Mouse (Mus musculus) stomach, embryonic 14.5 days (tissue): Measurements from ENCODE around the gene Syk. TPM values are rescaled to one million over a fixed set of nuclear protein-coding genes. Genes with fewer than 3 reads are reported as not detected.

Experiments used
- ATAC-seq: fragments of 200-750 bp; cut with Nextera tagmentation; 2 replicates; pipeline ENCODE4 v1.8.0; 2017; ENCODE audit warnings: low read depth, moderate TSS enrichment; ENCODE audit not compliant: insufficient number of reproducible peaks, insufficient read depth, low FRiP score
- H3K27ac ChIP-seq: fragments of 300-500 bp; sonication (generic); 2 replicates; pipeline ENCODE4 v1.5.1; 2014; ENCODE audit warnings: mild to moderate bottlenecking, low read length, moderate library complexity, mixed read lengths
- H3K27me3 ChIP-seq: fragments of 300-500 bp; sonication (generic); 2 replicates; pipeline ENCODE4 v1.6.1; 2014; ENCODE audit warnings: low read length, control low read depth, mixed read lengths; ENCODE audit not compliant: control insufficient read depth, insufficient read depth
- H3K36me3 ChIP-seq: fragments of 300-500 bp; sonication (generic); 2 replicates; pipeline ENCODE4 v1.6.1; 2014; ENCODE audit warnings: mild to moderate bottlenecking, control low read depth, low read length, moderate library complexity, mixed read lengths; ENCODE audit not compliant: control insufficient read depth, insufficient read depth
- H3K4me1 ChIP-seq: fragments of 300-500 bp; sonication (generic); 2 replicates; pipeline ENCODE4 v1.6.1; 2014; ENCODE audit warnings: low read length, control low read depth, mixed read lengths; ENCODE audit not compliant: control insufficient read depth, insufficient read depth
- H3K4me2 ChIP-seq: fragments of 300-500 bp; sonication (generic); replicated peaks from 2 replicates; pipeline ENCODE4 v1.6.1; 2014; ENCODE audit warnings: low read depth, low read length, control low read depth
- H3K4me3 ChIP-seq: fragments of 300-500 bp; sonication (generic); 2 replicates; pipeline ENCODE4 v1.5.1; 2014; ENCODE audit warnings: low read depth, low read length, control low read depth
- H3K9ac ChIP-seq: fragments of 300-500 bp; sonication (generic); replicated peaks from 2 replicates; pipeline ENCODE4 v1.6.1; 2014; ENCODE audit warnings: low read depth, mild to moderate bottlenecking, control low read depth, low read length, moderate library complexity, mixed read lengths
- H3K9me3 ChIP-seq: fragments of 300-500 bp; sonication (generic); 2 replicates; pipeline ENCODE4 v1.6.1; 2016; ENCODE audit warnings: low read depth, low read length, control low read depth; ENCODE audit not compliant: control insufficient read depth
- WGBS: fragments of 180-500 bp; shearing (Covaris S2); extraction: QIAGEN DNeasy Blood & Tissue Kit; methylation state at CpG from one replicate; pipeline ENCODE4 v1.1.7; 2014; 5-methylcytosine and 5-hydroxymethylcytosine counted together
- polyA plus RNA-seq: library from polyadenylated mRNA; unstranded; fragments of >200 nt; fragmentation: Nextera tagmentation; extraction: Ambion mirVana; gene quantifications from 2 replicates; pipeline ENCODE4 v1.2.1, GENCODE M21; 2014

Syk gene
- polyA plus RNA-seq, 1 experiment from 2014 or later = 3.7 TPM

DNA sequence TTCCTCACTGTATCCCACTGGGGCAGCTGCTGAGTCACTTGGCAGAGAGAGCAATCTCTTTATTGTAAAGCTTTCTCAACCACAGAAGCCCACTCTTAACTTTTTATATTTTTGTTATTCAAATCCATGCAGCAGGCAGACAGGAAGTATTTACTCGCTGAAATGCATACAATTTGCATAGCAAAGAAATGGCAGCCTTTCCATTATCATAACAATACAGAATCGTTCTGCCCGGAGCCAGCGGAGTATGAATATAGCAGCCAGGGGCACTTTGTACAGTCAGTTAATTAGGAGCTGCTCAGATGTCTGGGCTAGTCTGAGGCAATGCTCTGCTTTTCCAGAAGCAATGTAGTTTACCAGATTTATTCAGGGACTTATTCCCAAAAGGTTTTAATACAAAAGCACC, 20.8 kb upstream of the Syk start:
- Histone ChIP-seq H3K9ac (no peak overlapping the region), H3K4me1 (no peaks in the 10 kb centered on the region), H3K36me3 (no peaks in the 10 kb centered on the region), H3K27ac (no peak overlapping the region), H3K4me3 (no peak overlapping the region), H3K27me3 (no peaks in the 10 kb centered on the region), H3K9me3 (no peaks in the 10 kb centered on the region), H3K4me2 (no peak overlapping the region)
- ATAC-seq = no peak
- 60% methylated on average over 4 of the region's 4 CpGs for WGBS

GRCm38 (mm10) chr13:52565103-52565739, 17.8 kb upstream of the Syk start:
- no peak for ATAC-seq
- H3K9me3 ChIP-seq = no peaks in the 10 kb centered on the region
- no peak overlapping the region for H3K4me2 ChIP-seq
- H3K36me3 ChIP-seq = no peaks in the 10 kb centered on the region
- WGBS = 87% methylated on average over 18 of the region's 18 CpGs
- H3K27me3 ChIP-seq = no peaks in the 10 kb centered on the region
- no peak overlapping the region for H3K9ac ChIP-seq
- no peaks in the 10 kb centered on the region for H3K4me1 ChIP-seq
- H3K4me3 ChIP-seq = no peak overlapping the region
- H3K27ac ChIP-seq = no peak overlapping the region

DNA sequence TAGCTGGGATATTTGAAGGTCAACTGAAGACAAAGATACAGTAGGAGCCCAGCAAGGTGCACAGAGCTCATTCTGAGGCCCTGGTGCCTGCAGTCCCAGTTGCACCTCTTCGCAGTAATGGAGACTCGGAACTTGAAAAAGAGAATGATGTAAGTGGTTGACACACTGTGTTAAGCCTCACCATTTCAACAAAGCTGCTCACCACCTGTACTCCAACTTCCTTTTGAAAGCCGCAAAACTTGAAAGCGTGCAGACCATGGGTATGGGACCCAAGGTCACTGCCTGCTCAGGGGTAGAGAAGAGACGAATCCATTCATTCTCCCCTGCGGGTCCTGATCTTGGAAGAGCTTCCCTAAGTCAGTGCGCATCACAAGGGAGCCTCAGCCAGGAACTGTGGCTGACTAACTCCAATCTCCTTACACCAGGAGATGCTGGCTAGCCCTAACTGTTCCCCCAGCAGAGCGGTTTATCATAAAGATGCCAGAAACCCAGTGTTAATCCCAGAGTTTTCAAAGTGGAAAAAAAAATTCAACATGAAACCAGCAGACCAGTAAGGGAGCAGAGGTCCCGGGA, 16.7 kb upstream of the Syk start:
- Histone ChIP-seq H3K4me1 (no peaks in the 10 kb centered on the region), H3K9ac (no peak overlapping the region), H3K4me3 (no peak overlapping the region), H3K4me2 (no peak overlapping the region), H3K9me3 (no peaks in the 10 kb centered on the region), H3K27me3 (no peaks in the 10 kb centered on the region), H3K27ac (no peak overlapping the region), H3K36me3 (no peaks in the 10 kb centered on the region)
- WGBS = 88% methylated on average over 9 of the region's 9 CpGs
- no peak for ATAC-seq

- Histone ChIP-seq H3K9ac (no peak overlapping the region), H3K9me3 (no peaks in the 10 kb centered on the region), H3K27ac (no peak overlapping the region), H3K4me1 (no peaks in the 10 kb centered on the region), H3K4me2 (no peak overlapping the region), H3K36me3 (no peaks in the 10 kb centered on the region), H3K27me3 (no peaks in the 10 kb centered on the region), H3K4me3 (no peak overlapping the region)
- no peak for ATAC-seq
- 71% methylated on average over 7 of the region's 7 CpGs for WGBS
These were observed 16.2 kb upstream of the Syk start for GRCm38 (mm10) chr13:52566777-52567176.

GRCm38 (mm10) chr13:52569194-52569769, 13.7 kb upstream of the Syk start:
- Histone ChIP-seq H3K27ac (no peak overlapping the region), H3K36me3 (no peaks in the 10 kb centered on the region), H3K4me1 (no peaks in the 10 kb centered on the region), H3K9ac (no peak overlapping the region), H3K4me2 (no peak overlapping the region), H3K9me3 (no peaks in the 10 kb centered on the region), H3K27me3 (no peaks in the 10 kb centered on the region), H3K4me3 (no peak overlapping the region)
- ATAC-seq = no peak
- WGBS = 59% methylated on average over 8 of the region's 8 CpGs

GRCm38 (mm10) chr13:52570276-52570675, 12.7 kb upstream of the Syk start:
- H3K4me3 ChIP-seq = no peak overlapping the region
- no peak for ATAC-seq

DNA sequence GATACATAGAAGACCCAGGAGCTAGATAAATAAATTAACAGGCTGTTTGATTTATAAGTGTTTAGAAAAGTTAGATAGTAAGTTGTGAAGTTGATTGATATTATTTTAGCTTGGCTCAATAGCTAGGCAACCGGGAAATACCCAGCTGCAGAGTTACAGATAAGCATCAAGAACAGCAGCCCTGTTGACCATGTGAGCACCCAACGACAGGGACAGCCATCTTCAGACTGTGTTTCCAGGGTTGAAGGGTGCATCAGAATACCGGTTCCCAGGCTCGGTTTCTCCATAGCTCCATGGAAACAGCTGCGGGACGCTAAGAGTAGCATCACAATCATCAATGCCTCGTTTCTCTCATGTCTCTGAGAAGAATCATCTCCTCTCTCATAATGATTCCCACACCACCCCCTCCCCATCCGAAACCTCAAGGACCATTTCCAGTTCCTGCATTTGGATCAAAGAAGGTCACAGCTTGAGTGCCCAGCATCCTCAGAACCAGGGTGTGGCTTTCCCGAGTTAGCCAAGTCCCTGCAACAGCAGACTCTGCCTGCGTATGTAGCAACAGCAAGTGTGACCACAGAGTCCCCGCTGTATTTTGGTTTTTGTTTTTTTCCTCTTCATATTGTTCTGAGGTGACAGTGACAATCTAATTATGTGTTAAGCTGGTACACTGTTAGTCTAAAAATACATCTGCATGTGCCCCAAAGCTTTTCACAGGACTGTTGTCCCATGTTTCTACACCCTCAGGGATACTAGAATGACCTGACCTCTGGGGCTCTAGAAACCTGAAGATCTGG, 11.2 kb upstream of the Syk start:
- no peak overlapping the region for H3K4me2 ChIP-seq
- H3K4me3 ChIP-seq = no peak overlapping the region
- no peaks in the 10 kb centered on the region for H3K27me3 ChIP-seq
- no peaks in the 10 kb centered on the region for H3K36me3 ChIP-seq
- H3K9ac ChIP-seq = no peak overlapping the region
- 58% methylated on average over 11 of the region's 11 CpGs for WGBS
- no peaks in the 10 kb centered on the region for H3K4me1 ChIP-seq
- no peak overlapping the region for H3K27ac ChIP-seq
- ATAC-seq = no peak
- no peaks in the 10 kb centered on the region for H3K9me3 ChIP-seq

More at GRCm38 (mm10) chr13:52570276-52570675, 12.7 kb upstream of the Syk start:
- H3K4me1 ChIP-seq = no peaks in the 10 kb centered on the region
- H3K9ac ChIP-seq = no peak overlapping the region
- H3K4me2 ChIP-seq = no peak overlapping the region
- no peaks in the 10 kb centered on the region for H3K9me3 ChIP-seq
- H3K27ac ChIP-seq = no peak overlapping the region
- WGBS = 93% methylated on average over 9 of the region's 9 CpGs
- H3K27me3 ChIP-seq = no peaks in the 10 kb centered on the region
- no peaks in the 10 kb centered on the region for H3K36me3 ChIP-seq

- ATAC-seq = no peak
- Histone ChIP-seq H3K27me3 (no peaks in the 10 kb centered on the region), H3K4me2 (no peak overlapping the region), H3K27ac (no peak overlapping the region), H3K36me3 (no peaks in the 10 kb centered on the region), H3K4me3 (no peak overlapping the region), H3K9ac (no peak overlapping the region), H3K9me3 (no peaks in the 10 kb centered on the region), H3K4me1 (no peaks in the 10 kb centered on the region)
- 73% methylated on average over 9 of the region's 9 CpGs for WGBS
These were observed 10.2 kb upstream of the Syk start for GRCm38 (mm10) chr13:52572451-52573446.
